Mouse (Mus musculus) heart, adult 18-20 months (tissue): ENCODE measurements around the gene Ifi202b. TPM values are rescaled to one million over a fixed set of nuclear protein-coding genes. Genes with fewer than 3 reads are reported as not detected.
"Not testable (repeated sequence)": the region's sequence is repeated elsewhere in the genome, so short reads cannot be mapped to it uniquely, and the experiment has no call there.

Experiments
- DNase-seq, 2 experiments: peaks; one replicate each; pipeline ENCODE4 v3.0.0; 2021 to 2022; ENCODE audit warnings: mixed read lengths in 1 of 2
- long read RNA-seq, 2 experiments: library from polyadenylated mRNA; stranded (forward); transcript quantifications; one replicate each; pipeline ENCODE4 v2.0.0; 2021
- total RNA-seq, 2 experiments: library from RNA; stranded (reverse); gene quantifications; 2 replicates each; pipeline ENCODE4 v1.2.3; 2021

The Ifi202b gene
- total RNA-seq: not detected
- long read RNA-seq, experiment 1: 0 reads
- long read RNA-seq, experiment 2: 0 reads

DNA sequence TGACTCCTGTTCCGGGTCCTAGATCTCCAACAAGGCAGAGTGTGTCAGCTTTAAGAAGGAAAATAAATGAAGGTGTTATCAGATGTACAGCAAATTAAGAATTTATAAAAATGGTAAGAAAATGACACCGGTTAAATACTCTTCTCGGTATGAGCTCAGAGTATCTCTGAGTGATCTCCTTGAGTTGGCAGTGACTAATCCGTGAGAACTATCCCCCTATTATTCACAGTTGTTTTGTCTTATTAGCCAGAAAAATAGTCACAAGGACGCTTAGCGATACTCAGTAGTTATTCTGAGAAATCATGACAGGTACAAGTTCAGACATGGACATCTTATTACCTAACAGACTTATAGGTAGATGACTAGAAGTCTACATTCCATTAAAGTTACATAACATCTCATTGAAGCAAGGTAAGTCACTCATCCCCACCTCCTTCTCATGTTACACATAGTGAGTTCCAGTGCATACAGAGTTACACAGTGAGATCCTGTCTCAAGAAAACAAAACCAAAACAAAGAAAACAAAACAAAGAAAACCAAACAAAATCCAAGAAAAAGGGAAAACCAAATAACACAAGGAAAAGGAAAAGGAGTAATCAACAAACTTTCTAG is at the start of gene Ifi202b:
Gene Ifi202b (minus strand): TSS at position 51 of the 612 bp plus-strand sequence.
- not testable (repeated sequence) for DNase-seq

DNA sequence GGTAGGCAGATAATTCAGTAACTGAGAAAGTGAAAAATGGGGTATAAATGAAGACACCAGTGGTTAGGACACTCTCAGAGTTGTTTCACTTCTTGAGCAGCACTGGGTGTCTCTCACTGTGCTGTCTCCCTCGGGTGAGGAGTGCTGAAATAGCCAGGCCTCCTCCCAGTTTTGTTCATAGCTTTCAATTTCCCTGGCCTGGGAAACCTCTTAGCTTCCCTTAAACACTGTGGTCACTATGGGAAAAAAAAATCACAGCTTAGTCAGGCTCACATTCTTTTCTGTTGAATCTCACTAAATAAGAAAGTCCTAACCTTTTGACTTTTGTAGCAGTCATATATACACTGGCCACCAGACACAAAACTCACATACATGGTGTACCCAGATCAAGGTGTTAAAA is 49.2 kb upstream of the Ifi202b start, which contains the start of gene Ifi205:
Gene Ifi205 (minus strand): TSS at position 113 of the 400 bp plus-strand sequence.
- DNase-seq: peak; percentile 70 to 71

DNA sequence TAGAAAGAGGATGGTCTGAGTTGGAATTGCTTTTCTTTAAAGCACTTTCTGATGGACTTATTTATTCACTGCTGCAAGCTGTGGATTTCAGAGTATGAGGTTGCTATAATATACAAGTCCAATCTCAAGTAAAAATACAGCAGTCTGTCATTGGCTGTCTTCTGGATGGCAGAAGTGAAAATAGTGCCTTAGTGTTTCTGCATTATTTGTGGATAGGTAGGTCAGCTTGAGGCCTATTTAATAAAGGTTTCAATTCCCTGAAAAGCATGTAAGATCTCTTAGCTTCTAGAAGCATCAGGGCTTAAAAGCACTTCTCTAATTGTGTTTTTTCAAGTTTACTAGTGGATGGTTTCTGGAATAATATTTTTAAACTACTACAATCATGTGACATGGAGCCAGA is 24.5 kb upstream of the Ifi202b start:
- DNase-seq: not testable (repeated sequence)

DNA sequence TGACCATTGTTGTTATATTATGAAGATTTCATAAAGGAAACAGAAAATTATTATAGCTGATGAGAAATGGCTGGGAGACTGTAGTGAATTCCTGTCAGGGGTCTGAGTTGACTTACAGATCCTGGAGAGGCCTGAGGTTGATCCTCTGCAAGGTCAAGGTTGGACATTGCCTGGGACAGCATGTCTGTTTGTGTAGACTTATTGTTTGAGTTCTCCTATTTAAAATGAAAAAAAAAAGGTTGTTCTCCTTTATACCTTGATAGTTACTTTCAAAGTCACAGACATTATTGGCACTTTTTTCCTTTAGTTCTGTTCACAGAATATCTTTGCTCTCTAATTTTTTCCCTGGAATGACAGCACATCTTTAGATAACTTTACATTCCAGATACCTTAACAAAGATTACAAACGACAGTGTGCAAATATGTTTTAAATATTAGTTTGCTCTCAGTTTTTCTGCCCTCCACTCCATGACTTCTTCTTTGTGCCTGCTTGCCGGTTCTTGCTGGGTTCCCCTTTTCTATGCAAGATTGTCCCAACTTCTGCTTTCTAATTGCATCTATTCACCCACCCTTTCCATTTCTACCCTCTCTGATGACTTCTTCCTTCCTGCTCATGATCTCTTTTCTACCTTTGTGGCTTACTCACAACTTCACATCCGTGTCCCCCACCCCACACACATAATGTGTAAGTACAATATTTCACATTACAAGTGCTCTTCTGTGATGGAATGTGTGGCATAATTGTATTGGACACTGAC is 22.0 kb upstream of the Ifi202b start:
- not testable (repeated sequence) for DNase-seq

DNA sequence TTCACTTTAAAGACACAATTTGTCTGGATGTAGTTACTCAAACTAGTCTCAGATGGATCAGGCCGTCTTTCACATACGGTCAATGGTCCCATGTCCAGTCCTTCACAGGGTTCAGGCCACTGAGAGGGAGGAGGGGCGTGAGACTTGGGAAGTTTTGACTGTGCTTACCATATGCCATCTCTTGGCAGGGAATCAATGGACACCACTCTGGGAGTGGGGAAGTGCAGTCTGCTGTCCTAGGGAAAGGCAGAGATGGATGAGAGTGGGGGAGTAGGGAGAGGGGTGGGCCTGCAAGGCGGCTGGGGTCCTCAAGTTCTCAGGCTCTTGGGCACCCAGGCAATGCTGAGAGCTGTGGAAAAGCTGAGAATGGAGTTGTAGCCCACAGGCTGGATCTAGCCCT is 12.5 kb upstream of the Ifi202b start:
- no peak for DNase-seq

DNA sequence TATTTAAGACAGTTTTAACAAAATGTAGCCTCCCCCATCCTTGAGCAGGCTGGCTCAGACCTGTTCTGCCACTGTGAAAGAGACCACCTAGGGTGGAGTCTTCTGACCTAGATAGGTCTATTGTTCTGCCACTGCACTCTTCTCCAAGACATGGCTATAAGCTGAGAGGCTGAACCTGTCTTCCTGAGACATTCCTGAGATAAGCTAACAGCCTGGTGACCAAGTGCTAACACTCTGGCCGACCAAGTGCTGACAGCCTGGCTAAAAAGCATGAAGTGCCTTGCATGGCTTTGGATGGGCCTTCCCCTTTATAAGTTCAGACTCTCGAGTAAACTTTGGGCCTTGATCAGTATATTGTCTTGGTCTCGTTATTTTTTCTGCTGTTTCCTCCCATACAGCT is 1.5 kb downstream of the Ifi202b start:
- not testable (repeated sequence) for DNase-seq

DNA sequence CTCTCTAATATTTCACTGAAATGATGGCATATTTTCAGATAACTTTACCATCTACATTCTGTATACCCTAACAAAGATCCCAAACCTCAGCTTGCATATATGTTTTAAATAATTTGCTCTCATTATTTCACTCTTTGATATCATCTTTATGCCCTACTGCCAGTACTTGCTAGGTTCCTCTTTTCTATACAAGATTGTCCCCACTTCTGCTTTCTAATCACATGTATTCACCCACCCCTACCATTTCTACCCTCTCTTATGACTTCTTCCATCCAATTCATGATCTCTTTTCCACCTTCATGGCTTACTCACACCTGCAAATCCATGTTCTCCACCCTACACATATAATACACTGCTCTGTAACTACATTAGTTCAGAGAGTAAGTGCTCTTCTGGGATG is 4.9 kb downstream of the Ifi202b start:
- no peak for DNase-seq

DNA sequence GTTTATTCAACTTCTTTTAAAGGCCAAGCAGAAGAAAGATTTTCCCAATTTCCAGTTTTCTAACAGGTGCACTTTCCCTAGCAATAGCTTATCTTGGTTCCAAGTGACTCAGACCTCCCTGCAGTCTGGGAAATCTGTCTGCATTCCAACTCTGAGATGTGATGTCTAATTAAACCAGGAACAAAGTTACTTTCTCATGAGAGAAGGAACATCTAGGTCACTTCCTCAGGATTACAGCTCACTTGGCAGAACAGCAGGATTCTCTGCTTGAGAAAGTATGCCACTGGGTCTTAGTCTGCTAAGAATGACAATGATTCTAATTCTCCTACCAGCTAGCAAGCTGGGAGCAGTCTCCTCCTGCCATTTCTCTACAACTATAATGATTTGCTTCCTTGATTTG is 9.4 kb downstream of the Ifi202b start:
- DNase-seq: peak; percentile 29 to 54

DNA sequence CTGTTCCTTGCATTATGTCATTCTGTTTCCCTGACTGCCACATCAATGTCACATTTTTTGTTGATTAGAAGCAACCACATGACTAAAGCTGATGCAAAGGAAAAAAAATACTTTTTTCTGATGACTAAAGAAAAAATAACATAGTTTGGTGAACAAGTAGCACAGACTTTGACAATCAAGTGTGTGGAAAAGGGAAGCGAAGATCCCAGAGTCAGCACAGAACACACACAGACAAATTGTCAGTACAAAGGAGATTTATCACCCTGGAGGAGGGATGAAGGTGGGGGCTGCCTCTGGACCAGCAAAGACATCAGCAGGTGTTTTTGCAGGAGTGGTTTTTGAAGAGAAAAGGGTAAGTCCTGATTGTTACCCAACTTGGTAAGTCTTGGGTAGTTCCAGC is 21.1 kb downstream of the Ifi202b start:
- DNase-seq: peak in 1 of 2 experiments; percentile 36

DNA sequence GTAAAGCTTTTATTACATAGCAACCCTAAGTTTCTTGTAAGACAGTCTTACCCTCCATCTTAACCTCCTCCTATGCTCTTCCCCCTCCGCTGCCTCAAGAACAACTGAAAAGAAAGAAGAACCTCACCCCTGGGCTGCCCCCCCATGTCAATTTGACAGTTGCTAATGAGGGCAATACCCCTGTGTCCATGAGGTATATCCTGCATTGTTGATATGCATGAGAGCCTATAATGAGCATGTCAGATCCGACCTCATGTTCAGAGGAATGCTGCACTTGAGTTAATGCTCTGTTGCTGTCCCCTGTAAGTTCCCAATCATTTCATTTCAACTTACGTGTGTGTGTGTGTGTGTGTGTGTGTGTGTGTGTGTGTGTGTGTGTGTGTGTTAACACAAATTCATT is 22.5 kb downstream of the Ifi202b start:
- DNase-seq: not testable (repeated sequence)

DNA sequence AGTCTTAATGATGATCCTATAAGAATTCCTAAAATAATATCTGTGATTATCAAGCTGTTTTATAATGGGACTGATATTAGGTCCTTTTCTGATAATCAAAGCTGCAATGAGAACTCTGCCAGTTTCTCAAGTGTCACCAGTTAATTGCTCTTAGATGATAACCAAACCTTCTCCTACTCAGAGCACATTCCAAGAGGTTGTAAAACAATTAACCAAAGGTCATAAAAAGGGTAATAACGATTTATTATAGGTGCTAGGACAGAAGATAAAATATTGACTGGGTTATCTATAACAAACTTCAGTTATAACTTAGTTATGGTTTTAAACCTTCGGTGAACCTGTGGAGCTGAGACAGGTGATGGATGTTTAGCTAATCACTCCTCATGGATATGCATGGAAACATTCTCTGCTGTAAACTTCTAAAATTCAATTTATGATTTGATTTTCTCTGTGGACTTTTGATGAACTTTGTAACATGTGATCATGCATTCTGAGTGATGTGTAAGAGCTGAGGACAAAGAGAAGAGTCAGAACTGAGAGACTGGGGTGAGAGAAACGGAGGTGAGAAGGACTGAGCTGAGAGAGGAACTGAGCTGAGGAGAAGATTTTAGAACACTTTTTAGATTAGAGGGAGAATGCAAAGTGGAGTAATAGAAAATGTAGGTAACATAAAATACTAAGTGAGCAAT is 26.6 kb downstream of the Ifi202b start:
- DNase-seq: not testable (repeated sequence)

DNA sequence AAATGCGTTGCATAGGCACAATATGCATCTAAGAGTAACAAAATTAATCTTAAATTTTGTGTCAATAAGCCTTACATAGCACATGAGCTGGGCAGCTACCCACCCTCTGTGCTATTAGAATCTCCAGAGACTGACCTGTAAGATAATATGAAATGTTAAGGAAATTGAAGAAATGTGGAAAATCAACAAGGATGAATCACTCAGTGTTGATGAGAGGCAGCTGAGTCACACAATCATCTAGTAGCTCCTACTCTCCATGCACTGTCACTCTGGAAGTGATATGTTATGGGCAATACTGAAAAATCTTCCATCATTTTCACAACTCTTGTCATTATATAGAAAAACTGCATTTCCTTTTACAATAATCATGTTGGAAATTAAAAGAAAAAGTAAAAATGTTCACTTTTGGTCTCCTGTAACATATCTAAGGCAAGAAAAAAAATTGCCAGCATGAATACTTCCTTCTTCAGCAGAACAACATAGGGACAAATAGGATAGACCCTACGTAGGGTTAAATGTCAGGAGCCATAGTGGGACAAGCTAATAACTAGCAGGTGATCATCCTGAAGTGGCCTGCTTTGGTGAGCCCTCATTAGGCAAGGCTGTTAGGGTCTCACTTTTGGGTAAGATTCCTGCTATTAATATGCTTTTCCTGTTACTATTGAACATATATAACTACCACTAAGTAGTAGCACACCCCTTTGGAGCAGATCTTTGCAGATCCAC is 27.3 kb downstream of the Ifi202b start:
- no peak for DNase-seq

DNA sequence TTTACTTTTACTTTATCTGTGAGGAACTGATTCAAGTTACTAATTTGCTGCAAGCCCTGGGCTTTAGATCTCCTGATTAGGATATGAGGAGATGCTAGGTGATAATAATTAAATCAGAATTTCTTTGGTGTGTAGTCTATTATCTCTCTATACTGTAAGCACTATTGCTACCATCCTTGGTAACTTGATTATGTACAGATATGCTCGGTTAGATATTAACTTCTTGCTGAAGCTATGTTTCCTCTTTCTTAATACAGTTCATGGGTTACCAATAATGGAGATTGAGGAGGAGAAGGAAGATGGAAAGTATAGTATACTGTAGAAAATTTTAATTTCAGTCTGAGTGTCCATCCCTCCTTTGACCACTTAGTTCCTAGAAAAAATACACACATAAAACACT is 29.0 kb downstream of the Ifi202b start:
- no peak for DNase-seq

DNA sequence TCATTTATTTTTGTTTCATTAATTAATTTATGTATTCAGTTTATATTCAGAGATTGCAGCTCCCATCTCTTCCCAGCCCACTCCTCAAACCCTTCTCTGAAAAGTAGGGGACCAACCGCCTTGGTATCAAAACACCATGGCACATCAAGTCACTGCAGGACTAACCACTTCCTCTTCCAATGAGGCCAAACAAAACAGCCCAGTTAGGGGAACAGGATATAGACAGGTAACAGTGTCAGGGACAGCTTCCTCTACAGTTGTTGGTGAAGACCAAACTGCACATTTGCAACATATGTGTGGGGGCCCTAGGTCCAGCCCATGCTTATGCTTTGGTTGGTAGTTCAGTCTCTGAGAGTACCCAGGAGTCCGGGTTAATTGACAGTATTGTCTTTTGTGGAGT is 33.5 kb downstream of the Ifi202b start:
- not testable (repeated sequence) for DNase-seq

DNA sequence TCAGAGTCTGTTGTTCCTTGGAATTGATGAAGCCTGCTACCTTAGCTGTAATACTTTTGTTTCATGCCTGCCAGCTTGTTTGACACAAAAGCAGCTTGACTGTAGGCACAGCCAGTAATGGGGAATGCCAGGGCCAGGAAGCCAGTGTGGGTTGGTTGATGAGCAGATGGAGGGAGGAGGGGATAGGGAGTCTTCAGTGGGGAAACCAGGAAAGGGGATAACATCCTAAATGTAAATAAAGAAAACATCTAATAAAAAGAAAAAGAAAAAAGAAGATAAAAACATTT is 39.8 kb downstream of the Ifi202b start:
- peak; percentile 8 to 41 for DNase-seq

DNA sequence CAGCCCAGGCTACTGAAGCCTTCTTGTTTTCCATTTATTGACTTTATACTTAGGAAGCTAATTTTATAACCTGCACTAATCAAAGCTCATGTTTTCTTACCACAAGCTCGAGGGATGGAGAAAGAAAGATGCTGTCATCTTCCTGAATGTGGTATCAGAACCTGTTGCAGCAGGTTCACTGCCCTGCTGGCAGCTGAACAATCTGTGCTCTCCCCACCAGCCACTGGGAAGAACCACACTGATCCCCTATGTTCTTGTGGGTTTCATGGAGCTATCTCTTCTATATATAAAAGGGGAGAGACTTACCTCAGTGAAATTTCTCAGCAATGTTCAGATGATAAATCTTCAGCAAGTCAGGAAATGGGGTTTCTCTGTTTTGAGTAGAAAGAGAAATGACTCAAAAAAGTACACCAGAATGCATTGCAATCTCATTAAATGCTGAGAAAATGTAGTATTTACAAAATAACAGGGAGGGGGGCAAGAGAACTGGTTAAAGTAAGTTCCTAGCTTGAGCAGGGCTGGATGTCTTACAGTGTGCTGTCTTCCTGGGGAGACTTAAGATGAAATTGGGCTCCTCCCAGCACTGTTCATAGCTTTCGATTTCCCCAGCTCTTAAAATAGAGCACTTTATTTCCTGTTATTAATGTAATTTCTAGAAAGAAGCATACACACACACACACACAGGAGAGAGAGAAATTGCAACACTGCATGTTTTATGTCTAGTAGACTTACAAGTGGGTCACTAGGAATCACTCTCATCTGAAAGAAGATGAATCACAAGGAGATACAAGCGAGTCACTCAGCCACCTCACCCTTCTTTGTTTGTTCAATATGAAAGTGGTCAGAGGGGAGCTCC is 40.4 kb downstream of the Ifi202b start, which contains the start of the genes Mndal and Ifi203:
Gene Mndal (minus strand): TSS at position 568 of the 856 bp plus-strand sequence.
Gene Ifi203 (minus strand): TSS at position 749 of the 856 bp plus-strand sequence.
- DNase-seq: peak; percentile 21 to 30

DNA sequence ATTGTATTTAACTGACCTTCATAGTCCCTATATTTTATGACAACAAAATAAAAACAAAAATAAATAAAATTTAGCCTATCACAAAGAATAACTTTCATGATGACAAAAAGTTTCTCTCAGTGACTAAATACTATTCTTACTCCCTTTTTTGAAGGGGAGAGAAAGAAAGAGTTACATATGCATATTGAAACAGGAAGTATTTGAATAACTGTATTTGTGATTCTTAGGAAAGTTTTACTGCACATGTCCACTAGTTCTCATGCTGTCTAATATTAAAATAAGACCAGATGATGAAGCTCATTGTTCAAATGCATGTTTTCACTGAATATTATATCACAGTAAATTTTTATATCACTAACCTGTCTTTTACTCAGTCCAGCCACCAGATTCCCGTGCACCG is 41.0 kb downstream of the Ifi202b start:
- not testable (repeated sequence) for DNase-seq

DNA sequence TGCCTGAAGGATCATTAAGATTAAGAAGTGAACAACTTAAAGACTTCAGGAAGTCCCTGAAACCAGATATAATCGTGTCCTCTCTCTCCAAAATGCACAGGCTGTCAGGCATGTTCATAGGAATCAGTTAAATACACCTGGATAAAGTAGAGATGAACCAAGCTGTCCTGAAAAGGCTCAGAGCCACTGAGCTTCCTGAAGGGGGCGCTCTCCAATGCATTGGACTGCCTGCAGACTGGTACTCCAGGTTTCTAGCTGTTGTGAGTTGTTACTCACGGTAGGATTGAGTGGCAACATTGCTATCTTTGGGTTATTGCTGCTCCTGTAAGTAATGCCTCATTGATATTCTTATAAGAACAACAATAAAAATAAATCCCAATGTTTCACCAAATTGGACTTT is 63.3 kb downstream of the Ifi202b start:
- not testable (repeated sequence) for DNase-seq

DNA sequence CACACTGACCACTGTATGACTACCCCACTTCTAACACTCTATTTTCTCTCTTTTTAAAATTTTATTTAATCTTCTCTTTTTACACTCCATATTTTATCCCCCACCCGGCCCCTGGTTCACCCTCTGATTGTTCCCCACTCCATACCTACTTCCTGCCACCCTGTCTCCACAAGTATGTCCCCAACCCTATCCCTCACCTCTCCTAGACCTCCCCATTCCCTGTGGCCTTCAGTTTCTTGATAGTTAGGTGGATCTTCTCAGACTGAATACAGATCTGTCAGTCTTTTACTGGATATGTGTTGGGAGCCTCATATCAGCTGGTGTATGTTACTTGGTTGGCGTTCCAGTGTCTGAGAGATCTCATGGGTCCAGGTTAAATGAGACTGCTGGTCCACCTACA is 68.0 kb downstream of the Ifi202b start:
- DNase-seq: no peak

DNA sequence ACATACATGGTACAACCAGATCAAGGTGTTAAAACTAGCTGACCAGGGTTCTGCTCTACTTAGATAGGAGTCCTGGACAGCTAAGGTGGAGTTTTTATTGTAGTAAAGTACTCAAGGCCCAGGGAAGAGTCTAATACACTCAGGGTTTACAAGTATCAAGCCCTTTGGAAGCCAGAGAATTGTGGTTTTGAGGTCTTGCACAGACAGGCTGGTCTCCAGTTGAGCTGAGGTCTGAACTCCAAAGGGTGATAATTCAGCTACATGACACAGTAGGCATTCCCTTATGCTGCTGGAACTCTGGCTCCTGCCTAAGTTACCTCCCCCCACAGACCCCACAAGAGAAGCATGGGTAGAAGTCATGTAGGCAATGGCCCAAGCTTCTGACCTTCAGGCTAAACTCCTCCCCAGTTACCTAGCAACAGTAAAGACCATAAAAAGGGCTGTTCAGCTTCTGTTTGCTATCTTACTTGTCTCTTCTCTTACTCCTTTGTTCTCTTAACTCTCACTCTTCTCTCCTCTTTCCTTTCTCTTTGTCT is 69.2 kb downstream of the Ifi202b start:
- peak in 1 of 2 experiments; percentile 42 for DNase-seq
